Mouse (Mus musculus) adipocyte (in vitro differentiated cells): Measurements from ENCODE around the gene Jmjd7.

Experiments used
- DNase-seq: peaks from one replicate; pipeline ENCODE4 v3.0.0-alpha.2; 2016; ENCODE audit warnings: low spot score

The Jmjd7 gene

DNA sequence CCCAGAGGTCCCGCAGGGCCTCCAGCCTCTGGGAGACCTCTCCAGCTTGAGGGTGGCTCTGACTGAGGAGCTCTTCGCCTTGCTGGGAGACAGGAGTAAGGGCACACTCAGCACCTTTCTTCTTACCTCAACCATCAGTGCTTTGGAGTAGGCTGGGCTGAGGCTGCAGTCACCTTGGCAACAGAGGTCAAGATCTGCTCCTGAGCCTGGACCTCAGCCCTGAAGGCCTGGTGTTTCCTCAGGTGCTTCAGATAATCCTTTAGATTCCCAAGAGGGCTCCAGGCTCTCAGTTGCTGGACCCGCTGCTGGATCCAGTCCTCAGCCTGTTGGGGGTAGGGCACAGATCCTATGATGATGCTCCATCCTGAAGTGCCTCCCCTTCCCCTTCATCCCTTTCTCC lies 32.2 kb downstream of the Jmjd7 start:
- no peak for DNase-seq

DNA sequence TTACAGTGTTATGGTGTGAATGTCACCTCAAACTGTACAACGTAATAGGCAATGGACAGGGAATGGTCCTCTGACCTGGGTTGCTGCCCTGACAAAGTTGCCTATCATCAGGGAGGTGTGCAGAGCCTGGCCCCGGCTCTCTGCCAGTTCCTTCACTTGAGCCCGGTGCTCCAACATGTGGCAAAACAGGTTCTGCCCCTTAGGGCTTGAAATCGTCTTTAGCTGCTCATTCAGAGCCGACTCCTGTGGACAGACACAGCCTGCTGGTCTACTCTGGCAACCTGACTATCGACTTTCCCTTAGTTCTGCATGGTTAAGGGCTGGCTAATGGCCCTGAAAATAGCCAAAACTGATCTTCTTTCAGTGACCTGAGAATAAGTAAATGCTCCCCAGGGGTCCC lies 32.9 kb downstream of the Jmjd7 start:
- peak; percentile 23 for DNase-seq

DNA sequence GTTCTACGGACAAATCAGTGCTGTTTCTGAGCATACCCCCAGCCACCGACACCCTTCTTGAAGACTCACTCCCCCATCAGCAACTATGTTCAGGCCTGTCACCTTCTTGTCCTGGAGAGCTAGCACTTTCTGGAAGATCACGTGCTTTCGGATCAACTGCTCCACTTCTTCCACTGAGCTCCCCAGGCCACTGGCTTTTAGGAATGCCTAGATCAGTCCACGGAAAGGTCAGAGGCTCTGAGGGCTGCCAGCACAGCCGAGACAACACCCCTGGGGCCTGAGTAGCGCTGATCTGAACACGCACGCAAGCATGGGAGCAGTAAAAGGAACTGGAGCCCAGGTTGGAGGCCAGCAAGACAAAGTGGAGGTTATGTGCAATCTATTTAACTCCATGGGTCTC lies 33.4 kb downstream of the Jmjd7 start:
- peak; percentile 62 for DNase-seq

DNA sequence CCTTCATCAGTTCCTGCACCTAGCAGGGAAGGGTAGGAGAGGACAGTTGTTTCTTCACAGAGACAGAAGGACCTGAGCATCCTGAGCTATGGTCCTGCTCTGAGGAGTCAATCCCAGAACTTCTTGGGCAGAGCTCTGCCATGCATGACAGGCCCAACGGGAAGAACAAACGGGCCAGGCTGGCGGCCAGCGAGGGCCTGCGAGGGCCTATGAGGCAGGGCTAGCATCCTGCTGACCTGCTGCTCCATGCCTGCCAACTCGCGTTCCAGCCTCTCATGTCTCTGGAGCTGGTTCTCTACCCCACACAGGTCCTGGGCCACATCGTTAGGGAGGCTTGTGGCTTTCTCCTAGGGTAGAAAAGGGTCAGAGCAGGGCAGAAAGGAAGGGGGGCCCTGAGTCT lies 35.0 kb downstream of the Jmjd7 start:
- no peak for DNase-seq

DNA sequence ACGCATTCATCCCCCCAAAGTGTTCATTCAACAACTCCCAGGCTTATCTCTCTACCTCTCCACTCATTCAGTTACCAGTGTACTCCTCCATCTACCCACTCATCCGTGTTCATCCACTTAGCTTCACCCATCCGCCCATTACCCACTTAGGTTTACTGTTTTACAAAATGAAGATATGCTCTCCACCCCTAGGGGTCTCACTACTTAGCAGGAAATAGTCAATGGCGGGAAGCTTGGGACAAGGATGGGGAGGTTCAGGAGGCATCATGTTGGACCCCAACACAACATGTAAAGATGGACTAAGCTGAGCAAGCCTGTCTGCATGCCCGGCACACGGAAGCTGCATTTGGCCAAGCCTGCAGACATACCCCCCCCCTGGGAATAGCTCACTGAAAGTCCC lies 37.4 kb downstream of the Jmjd7 start:
- DNase-seq = no peak

DNA sequence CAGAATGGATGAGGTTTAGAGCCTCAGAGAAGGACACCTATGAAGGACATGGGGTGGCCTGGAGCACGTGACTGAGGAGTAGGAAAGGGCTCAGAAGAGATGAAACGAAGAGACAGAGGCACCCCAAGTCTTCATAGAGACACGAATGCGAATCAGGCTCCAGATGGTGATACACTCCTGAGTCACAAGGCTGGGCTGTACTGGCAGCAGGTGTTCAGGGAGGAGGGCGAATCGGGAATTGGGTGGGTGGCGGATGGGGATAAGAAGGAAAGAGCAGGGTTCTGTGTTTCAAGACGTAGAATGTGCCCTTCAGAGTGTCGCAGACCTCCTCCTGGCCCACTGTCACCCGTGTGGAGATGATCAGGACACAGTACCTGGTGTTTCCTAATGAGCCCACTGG lies 38.0 kb downstream of the Jmjd7 start:
- no peak for DNase-seq

DNA sequence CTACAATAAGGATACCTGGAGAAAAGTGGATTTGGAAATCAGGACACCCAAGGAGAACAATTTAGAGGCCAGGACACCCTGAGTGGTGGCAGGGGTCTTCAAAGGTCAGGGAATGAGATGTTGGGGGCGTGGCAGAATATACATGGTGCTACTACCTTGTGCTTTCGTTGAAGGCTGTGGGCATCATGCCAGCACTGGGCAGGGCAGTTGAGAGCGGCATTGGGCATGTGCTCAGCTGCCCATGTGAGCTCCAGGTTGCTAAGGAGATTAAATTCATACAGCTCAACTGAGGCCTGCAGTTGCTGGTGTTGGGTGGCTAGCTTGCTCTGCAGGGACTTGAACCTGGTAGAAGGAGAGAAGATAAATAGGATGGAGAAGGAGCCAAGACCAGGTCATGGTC lies 38.9 kb downstream of the Jmjd7 start:
- no peak for DNase-seq

DNA sequence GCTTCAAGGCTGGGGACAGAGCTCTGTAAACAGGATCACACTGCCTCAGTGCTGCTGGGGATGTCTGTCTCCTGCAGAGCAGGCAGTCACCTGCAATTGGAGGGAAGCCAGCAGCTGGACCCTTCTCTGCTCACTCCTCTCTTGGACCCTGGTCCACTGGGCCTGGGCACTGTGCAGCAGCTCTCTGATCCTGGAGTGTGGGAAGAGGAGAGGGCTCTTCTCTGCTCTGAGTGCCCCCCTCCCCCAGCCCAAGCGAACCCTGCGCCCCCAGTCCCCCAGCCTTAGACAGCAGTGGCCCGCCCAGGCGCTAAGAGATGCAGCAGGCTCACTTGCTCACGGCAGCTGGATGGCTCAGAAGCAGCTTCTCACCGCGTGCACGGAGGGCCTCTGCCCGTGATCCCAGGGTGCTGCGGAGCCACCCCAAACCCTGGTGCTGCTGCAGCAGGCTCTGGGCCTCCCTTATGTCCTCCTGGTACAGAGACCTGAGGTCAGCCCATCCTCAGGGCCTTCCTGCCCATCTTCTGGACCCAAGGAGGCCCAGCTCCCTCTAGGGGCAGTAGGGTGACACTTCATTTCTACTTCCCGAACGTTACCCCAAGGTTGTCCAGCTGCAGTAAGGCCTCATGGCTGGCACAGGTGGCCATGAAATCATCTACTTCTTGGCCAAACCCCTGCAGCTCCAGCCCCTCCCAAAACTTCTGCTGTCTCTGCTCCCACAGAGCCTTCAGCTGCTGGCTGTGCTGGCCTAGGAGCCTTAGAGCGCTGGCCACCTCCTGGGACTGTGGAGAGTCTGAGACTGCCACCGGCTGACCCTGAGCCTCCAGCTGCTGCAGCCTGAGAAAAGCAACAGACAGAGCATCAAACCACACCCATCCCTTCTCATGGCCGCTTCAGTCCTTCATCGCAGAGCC lies 41.5 kb downstream of the Jmjd7 start:
- DNase-seq = no peak

DNA sequence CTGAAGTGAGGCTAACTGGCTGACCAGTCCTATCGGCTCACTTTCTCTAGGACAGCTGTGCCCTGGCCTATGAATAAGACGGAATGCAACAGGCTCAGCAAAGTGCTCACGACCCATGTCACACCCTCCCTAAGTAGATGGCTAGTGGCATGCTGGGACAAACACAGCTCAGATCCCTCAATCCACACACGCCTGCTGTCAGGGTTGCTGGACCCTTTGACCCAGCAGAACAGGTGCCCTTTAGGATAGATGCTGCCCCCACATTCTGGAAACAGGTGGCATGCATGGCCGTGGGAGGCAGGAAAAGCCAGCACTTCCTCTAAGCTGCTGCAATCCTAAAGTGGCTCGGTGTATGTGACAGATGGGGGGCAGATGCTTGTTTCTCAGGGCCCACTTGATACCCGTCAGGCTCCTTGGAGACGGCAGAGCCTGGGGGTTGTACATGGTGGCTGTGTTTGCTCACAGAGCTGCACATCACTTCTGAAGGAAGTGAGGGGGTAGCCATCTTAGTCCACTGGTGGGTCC lies 42.2 kb downstream of the Jmjd7 start:
- no peak for DNase-seq

DNA sequence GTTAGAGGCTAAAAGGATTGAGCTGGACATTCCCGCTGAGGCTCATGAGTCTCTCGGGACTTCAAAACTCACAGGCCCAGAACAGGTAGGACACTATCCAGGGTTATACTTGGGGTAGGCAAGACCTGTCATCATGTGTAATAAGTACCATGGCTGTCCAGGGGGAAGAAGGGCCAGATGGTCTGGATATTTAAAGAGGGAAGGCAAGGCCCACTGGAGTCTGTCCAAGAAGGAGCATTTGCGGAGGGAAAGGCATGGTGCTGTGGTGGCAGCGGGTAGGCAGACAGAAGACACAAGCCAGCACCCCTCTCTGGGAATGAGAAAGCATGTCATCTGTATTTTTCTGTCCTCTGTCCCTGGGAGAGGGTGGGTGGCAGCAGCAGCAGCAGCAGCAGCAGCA lies 46.8 kb downstream of the Jmjd7 start:
- no peak for DNase-seq

DNA sequence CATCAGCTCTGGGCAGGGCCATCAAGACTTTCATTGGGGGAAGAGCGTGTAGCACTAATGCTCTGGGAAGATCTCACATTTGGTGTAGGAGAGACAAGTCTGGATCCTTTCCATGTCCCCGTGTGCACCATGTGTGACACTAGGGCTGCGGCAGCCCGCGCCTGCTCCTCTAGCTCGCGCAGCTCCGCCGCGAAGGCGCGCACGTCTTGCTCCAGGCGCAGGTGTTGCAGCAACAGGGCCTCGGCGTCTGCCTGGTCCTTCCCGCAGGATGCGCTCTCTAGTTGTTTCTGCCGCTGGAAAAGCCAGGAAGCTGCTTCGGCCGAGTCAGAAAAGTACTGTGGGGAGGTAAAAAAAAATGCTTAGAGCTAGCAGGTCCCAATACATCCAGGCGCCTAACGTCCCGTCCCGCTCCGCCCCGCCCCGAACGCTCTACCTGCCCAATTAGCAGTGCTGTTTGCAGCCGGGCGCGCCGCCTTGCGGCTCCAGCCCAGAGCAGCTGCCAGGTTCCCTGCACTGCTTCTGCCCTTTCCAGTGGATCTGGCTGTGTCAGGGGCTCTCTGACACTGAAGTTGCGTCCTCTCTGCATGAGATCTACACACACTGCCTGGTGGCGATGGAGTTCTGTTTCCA lies 48.9 kb downstream of the Jmjd7 start:
- DNase-seq = no peak
